Mouse (Mus musculus): Measurements from ENCODE around the gene Bad.
"Not testable (repeated sequence)": the region's sequence is repeated elsewhere in the genome, so short reads cannot be mapped to it uniquely, and the experiment has no call there.

The Bad gene

DNA sequence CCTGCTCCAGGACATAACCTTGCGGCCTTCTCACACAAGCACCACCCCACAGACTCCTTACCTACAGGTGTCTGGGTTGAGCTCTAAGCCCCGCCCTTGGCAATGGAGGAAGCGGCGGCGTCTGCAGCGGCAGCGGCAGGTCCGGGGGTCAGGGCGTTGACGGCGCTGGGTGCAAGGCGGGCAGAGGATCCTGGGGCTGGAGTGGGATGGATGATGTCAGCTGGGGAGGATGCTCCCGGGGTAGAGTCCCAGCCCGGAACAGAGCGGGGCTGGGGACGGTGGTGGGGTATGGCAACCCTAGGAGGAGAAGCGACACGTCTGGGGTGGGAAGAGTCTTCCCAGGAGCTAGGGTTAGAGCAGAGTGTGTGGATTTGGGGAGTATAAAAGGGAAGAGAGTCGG, 43.6 kb downstream of the Bad start:
- in situ Hi-C loops (cut with MboI) = no loop called here

GRCm38 (mm10) chr19:6985951-6986708, 44.5 kb downstream of the Bad start:
- in situ Hi-C loops (cut with MboI) = no loop called here

- in situ Hi-C loops (cut with MboI) = no loop called here
Observed at GRCm38 (mm10) chr19:6987061-6987903, 45.6 kb downstream of the Bad start, which contains the start of gene Vegfb. Gene Vegfb, minus strand, starts transcription at chr19:6987651.

DNA sequence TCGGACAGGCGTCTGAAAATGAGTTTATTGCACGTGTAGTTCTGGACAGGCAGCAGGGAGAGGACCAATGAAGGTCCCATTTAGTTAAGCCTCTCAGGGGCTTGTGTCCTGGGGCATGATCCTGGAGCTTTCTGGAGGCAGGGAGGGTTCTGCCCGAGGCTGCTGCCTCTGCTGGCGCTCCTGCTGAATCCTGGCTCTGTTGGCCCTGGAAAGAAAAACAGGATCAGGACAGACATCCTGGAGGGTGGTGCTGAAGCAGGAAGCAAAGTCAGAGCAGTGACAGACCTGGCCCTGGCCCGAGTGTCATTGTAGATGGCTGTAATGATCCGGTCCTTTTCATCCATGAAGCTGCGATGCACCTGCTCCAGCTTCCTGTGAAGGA, 46.2 kb downstream of the Bad start:
- in situ Hi-C loops (cut with MboI) = no loop called here

DNA sequence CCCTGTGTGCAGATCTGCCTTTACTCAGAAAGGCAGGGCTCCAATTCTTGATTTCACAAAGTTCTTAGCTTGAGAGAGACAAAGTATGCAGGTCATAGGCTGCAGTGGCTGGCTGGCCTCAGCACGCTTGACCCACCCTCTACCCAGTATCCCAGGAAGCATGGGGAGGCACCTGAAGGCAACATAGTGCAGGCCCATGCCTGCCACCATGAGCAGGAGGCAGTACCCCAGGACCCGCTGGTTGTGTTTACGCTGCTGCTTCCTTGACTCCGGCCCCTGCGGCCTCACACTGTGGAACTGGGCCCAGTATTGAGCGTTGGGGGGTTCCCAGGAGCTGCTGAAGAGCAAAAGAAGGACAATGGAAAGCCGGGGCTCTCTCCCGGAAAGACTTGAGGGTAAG, 47.6 kb downstream of the Bad start:
- in situ Hi-C loops (cut with MboI) = no loop called here

DNA sequence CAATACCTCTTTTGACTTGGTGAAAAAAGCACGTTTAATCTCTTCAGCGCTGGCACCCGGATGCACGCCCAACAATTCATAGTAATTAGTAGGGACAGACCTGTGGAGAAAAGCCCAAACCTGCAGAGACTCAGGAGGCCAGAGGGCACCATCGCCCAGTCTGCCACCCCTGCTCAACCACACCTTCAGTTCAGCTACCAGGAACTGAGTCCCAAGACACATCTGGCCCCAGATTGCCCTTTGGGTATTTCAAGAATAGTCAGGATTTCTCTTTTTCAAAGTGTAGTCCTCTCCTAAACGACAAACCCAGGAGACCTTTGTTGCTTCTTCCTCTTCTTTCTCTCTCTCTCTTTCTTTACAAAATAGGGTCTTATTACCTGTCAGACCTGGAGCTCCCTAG, 49.1 kb downstream of the Bad start:
- in situ Hi-C loops (cut with MboI) = no loop called here

DNA sequence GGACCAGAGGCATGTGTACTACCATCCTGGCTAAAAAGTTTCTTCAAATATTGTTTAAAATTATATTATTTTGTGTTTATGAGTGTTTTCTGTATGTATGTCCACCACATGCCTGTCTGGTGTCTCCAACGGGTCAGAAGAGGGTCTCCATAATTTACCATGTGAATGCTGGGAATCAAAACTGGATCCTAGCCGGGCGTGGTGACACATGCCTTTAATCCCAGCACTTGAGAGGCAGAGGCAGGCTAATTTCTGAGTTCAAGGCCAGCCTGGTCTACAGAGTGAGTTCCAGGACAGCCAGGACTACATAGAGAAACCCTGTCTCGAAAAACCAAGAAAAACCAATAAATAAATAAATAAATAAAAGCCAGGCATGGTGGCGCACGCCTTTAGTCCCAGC, 49.5 kb downstream of the Bad start:
- in situ Hi-C loops (cut with MboI) = not testable (repeated sequence)

DNA sequence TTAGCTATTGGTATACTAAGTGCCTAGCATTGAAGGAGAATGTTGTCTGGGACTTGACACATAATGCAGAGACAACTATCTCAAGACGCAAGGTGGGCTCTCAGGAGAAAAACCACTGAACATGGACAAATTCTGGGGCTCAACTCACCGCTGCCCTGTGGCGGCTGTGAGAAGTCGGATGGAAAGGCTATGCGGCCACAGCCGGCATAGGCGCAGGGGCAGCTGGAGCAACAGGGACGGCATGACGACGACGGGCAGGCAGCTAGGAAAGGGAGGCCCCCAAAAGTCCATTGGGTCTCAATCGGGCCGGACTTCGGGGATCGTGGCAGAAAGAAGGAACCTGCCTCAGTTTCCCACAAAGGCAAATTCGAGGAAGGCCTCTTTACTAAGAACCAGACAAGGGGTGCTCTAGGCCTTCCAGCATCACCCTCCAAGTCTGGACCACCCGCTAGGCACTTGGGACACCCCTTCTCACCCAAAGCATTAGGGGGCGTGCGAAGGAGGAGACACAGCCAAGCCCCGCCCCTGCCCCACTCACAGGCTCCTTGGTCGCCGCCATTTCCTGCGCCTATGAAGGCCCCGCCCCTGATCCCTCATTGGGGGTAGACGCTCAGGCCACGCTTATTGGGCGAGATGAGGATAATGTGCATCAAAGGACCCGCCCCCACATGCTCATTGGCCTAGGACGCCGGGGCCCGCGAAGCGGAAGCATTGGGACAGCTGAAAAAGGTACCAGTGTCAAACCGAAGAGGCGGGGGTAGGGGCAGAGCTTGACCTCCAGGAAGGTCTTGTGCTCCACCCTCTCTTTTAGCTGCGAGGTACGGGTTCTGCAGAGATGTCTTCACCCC, 50.6 kb downstream of the Bad start, which contains the start of gene Dnajc4:
Dnajc4 (minus strand) TSS at position 562 of the 848 bp plus-strand sequence.
- in situ Hi-C loops (cut with MboI) = no loop called here

DNA sequence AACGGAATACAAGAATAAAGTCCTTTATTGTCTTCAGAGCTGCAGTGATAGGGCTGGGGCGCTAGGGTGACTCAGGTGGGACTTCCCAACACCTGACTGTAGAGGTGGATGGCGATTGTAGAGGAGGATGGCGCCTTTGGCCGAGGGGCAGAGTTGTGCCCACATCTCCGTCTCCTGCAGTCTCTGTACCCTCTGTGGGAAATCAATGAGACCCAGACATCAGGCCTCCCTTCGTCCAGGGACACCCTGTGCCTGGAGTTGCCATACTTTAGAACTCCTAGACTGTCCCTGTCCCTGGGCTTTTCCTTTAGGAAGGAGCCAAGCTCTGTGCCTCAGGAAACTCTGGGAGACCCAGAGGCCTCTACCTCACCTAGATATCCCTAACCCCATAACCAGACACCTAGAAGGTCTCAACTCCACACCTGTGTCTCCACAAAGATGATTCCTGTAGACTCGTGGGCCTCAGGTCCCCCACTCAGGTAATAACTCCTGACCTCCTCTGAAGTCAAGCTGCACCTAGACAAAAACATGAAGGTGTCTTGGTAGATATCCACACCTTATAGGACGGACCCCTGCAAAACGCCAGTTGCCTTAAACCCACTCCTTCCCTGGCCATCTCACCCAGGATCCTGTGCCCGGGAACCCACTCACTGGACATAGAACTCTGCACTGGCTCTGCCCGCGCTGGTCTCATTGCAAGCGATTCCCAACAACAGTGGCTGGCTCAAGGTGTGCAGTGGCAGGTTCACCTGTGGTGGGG, 51.5 kb downstream of the Bad start:
- in situ Hi-C loops (cut with MboI) = no loop called here

- in situ Hi-C loops (cut with MboI) = no loop called here
Observed at GRCm38 (mm10) chr19:6994002-6994401, 52.3 kb downstream of the Bad start.

GRCm38 (mm10) chr19:6994489-6994888, 52.8 kb downstream of the Bad start:
- in situ Hi-C loops (cut with MboI) = no loop called here

DNA sequence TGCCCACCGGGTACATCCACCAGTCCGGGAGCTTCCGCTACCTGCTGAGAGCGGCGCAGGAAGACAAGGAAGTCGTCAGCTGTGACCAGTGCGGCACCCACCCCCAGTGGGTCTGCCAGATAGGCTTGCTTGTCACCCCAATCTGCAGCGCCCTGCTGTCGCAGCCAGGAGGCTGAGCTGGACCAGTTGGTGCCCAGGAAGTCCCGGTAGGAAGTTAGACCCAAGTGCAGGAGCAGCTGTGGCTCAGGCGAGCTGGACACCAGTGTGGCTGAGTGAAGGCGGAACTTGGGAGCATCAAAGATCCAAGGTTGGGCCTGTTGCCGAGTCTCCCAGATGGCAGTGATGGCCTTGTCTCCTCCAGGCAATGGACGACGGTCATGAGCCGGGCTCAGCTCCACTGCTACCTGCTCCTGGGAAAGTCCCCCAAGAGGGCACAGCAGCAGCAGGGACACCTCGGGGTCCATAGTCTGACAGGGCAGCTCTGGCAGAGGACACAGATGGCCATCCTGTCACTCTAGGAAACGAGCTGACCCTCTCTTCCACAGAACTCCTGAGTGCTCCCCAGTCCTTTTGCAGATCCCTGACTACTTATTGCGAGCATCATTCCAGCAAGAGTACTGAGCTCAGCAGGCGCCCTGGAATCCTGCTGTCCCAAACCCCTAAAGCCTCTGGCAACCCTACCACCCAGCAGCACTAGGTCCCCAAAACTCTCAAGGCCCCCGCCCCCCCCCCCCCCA, 53.8 kb downstream of the Bad start:
- in situ Hi-C loops (cut with MboI) = no loop called here

DNA sequence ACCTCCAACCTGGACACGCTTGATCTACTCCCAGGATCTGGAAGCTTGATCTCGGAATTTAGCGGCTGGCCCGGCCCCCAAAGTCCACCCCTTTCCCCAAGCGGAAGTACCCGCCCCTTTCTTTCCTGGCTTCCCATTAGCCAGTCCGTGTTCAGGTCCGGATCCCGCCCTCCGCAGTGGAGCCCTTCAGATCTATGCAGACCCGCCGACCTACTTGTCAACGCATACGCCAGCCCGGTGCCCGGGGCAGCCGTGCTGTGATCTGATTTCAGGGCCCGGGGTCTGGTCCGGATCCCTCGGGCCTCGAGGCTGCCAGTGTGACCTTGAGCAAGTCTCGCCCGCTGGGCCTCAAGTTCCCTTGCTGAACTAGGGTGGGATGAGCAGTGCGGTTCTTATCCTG, 54.3 kb downstream of the Bad start, which contains the start of the genes Nudt22 and Trpt1:
Nudt22 (minus strand) TSS at position 112 of the 400 bp plus-strand sequence.
Trpt1 (plus strand) TSS at position 126 of the 400 bp plus-strand sequence.
- in situ Hi-C loops (cut with MboI) = no loop called here

DNA sequence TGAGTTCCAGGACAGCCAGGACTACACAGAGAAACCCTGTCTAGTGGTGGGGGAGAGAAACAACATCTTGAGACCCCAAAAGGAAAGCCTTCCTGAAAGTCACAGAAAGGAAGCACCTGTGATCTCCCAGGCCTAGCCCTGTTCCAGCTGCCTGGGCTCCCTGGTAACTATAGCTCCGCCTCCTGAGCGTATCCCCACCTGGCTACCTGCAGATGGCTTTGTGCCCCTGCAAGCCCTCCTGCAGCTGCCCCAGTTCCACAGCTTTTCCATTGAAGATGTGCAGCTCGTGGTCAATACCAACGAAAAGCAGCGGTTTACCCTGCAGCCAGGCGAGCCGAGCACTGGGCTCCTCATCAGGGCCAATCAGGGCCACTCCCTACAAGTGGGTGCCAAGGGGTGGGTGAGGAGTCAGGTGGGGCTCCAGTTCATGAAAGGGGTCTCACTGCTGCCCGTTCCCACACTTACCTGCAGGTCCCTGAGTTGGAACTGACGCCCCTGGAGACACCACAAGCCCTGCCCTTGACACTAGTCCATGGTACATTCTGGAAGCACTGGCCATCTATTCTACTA, 56.1 kb downstream of the Bad start:
- in situ Hi-C loops (cut with MboI) = no loop called here

DNA sequence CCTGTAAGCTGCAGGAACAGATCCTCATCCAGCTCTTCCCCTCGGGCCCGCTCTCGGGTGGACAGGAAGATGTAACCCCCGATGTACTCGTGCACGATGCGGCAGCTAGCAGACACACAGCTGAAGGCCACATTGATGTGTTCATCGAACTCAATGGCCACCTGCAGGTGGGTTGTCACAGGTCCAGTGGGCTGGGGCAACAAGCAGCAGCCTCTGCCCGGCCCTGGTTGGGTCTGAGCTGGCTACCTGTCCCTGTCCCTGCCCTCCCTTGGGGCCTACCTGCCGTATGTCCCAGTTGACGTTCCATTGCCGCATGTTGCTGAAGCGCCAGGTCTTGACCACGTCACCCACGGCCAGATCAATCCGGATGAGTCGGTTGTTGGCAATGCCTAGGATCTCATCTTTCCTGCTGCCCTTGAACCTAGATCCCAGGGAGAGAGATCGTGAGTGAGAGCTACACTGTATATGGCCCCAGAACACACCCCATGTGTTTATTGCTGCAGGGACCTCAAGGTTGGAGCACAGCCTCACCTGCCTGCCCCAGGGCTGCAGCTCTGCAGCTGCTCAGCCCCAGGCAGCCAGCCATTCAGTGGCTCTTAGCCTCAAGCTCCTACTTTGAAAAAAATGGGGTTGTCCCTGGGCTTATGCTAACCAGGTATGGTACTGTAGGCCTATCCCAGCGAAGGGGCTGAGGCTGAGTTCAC, 57.9 kb downstream of the Bad start:
- in situ Hi-C loops (cut with MboI) = no loop called here

Measured in mature B cell (primary cell).